Mouse (Mus musculus) kidney, postnatal 36 days (tissue): ENCODE measurements around the gene Ntrk3.

Source experiments
- DNase-seq, 2 experiments: peaks; one replicate each; pipeline ENCODE4 v3.0.0; 2021 to 2022; ENCODE audit warnings: mixed read lengths in 2 of 2

Ntrk3 gene

DNA sequence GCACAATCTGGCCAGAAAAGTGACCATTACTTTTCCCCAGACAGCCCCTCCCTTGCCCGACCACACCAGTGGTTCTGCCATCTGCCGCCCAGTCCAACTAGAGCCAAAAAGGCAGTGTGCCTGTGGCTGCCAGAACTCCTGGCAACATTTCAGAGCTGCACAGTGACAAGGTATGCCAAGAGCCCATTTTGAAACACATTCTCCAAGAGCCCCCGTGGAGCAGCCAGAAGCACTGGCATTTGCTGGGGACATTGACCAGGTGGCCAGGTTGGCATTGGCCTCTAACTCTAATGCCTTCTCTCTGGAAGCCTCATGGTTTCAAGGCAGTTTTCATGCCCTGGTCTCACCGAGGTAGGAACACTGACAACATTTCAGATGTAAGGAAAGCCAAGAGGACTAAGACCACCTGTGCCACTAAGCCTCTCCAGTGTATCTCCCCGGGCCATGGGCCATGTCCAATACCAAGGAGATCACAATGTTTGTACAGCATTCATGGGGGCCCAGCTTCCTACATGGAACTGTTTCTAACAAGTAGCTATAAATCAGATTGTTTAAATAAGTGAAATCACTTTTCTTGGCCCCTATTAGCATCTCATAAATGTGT, 218.9 kb downstream of the Ntrk3 start:
- DNase-seq, result peak in 1 of 2 experiments; percentile 1

- no peak for DNase-seq
Observed at GRCm38 (mm10) chr7:78515042-78515609, 222.7 kb downstream of the Ntrk3 start.

GRCm38 (mm10) chr7:78507032-78507611, 230.7 kb downstream of the Ntrk3 start:
- no peak for DNase-seq

DNA sequence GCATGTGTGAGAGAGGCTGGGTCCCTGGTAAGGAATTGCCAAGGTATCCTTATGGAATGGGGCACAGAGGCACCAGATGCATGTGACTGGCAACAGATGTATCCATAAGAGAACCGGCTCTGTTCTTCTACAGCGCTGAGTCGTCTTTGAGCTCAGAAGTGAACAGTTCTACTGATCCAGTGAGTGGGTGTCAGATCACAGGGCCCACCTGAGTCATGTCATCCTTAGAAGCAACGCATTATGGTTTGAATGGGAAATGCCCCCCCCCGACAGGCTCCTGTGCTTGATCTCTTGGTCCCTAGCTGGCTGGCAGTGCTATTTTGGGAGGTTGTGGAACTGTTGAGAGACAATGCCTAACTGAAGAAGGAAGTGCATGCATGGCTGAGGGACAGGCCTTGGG, 236.9 kb downstream of the Ntrk3 start:
- DNase-seq, result no peak

DNA sequence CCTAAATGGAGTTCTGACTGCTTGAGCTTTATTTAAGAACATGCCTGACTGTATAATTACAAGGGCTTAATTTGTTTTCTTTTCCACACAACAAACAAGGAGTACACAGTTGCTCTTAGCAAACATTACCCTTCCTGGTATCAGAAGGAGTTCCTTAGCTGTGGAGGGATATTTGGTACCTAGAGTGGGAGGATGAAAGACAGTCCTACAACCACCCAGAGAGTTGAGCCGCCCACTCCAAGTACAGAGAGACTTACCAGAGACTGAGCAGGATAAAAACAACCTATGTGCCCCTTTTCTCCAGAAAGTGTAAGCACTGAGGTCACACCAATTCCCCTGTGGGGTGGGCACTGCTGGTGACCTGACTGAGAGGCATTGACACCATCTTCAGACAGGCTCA, 237.8 kb downstream of the Ntrk3 start:
- no peak for DNase-seq

- no peak for DNase-seq
Observed at GRCm38 (mm10) chr7:78498356-78498755, 239.5 kb downstream of the Ntrk3 start.

- peak in 1 of 2 experiments; percentile 35 for DNase-seq
Observed at GRCm38 (mm10) chr7:78497819-78498218, 240.0 kb downstream of the Ntrk3 start.

DNA sequence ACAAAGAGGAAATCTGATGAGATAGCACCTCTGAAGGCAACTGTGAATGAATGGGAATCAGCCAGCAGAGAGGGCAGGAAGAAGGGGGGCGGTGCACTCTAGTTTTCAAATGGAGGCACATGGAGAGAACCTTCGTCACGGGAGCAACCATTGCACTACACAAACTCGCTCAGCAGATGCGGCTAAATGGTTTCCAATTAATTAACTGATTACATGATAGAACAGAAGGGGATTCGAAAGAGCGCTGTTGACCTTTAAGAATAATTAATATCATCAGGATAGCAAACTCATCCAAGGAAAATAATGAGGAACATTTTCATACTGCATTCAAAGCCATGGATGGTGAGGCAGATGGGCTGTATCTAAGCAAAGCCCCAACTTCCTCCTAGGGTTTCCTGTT, 244.2 kb downstream of the Ntrk3 start:
- no peak for DNase-seq

- peak; percentile 9 to 40 for DNase-seq
Observed at GRCm38 (mm10) chr7:78491176-78491575, 246.6 kb downstream of the Ntrk3 start.

DNA sequence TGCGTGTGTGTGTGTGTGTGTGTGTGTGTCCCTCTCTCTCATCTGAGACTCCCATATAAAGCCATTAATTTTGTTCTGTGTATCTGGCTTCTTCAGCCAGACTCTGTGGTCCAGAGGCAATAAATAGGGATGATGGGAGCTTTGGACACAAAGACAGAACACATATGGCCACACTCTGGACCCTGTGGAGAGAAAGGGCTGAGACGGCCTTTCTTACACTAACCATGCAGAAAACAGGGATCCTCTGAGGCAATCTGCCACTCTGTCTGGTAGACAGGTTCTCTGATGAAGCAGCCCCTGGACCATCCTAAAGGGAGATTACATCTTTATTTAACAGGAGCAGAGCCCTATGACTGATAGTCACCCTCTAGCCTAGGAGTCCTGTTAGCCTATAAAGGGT, 253.5 kb downstream of the Ntrk3 start:
- DNase-seq, result no peak

GRCm38 (mm10) chr7:78483729-78484128, 254.1 kb downstream of the Ntrk3 start:
- no peak for DNase-seq

GRCm38 (mm10) chr7:78483061-78483460, 254.8 kb downstream of the Ntrk3 start:
- DNase-seq, result peak; percentile 18 to 35

GRCm38 (mm10) chr7:78478881-78479280, 258.9 kb downstream of the Ntrk3 start:
- DNase-seq, result no peak

DNA sequence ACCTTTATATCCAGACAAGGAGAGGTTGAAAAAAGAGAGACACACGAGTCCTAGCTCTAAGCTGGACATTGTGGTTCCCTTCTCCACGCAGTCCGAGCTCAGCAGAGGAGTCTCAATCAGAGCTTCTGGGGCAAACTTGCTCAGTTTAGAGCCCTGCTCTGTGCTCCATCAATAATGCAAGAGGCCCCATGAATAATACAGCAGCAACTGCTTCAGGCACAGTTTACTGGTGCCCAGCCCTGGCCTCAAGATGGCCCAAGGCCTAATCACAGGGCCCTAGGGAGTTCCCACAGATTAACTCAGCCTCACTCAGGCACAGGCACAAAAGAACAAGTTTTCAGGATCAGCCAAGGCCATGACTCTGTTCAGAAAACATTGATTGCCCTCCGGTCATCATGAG, 266.1 kb downstream of the Ntrk3 start:
- DNase-seq, result no peak

DNA sequence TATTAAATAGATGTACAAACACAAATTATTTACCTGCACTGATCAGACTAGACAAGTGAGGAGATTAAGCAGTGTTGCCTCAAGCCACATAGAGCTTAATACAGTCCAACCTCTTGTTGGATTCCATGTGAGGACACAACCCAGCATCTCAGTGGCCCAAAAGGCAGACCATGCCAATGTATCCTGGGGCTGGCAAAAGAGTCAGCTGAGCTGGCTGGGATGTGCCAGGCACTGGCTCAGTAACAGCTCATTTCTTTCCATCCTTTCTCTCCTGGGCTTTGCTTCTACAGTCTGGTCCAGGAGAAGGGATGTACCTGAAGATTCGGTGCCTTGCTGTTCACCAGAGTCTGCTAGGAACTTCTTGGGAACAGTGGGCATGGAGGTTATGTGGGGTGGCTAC, 266.5 kb downstream of the Ntrk3 start:
- no peak for DNase-seq

DNA sequence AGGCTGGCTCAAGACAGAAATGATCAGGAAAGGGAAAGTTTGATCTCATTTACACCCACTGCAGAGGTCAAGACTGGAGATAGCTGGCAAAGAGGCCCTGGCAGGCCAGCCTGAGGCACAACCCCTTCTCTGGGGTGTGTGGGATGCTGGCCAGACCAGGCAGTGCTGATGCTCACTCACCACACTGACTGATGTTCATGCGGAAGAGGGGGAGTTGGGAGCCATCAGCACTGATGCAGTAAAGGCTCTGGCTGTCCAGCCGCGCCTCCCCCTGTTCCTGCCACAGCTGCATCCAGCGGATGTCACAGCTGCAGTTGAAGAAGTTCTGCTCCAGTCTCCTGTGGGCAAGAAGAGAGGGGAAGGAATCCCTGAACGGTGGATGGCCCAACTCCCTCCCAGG, 275.2 kb downstream of the Ntrk3 start:
- no peak for DNase-seq

DNA sequence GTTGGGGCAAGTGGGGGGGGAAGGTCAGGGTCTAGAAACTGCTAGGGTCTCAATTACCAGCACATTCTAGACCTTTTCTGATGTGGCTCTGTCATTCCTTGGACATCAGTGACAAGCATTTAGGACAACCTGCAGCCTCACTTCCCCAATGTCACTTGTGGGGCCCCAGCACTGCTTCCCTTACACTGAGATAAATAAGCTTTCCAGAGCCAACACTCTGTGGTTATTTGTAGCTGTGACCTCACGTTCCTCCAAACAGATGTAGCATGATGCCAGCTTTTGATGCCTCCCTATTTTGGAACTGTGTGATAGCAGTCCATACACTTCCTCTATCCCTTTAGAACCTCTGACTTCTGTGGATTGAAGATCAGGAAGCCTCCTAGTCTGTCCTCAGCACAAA, 278.8 kb downstream of the Ntrk3 start:
- DNase-seq, result no peak

GRCm38 (mm10) chr7:78451666-78452065, 286.1 kb downstream of the Ntrk3 start:
- DNase-seq, result no peak

- DNase-seq, result no peak
Observed at GRCm38 (mm10) chr7:78449909-78450592, 287.8 kb downstream of the Ntrk3 start.

DNA sequence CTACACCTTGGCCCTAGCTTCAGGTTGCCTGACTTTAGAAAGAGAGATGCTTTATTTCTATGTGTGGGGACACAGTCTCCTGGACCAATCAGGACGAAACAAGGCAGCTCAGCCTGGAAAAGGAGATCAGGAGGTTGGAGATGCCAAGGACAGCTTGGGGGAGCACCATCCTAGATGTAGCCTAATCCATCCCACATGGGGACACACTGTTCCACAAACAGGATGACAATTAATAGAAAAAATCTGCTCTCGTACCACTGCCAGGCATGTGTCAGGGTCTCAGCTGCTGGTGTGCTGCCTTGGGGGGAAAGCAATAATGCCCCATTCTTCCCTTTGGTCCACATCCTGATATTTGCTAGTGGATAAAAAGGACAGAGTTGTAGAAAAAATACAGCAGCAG, 289.0 kb downstream of the Ntrk3 start:
- DNase-seq, result no peak

- DNase-seq, result no peak
Observed at GRCm38 (mm10) chr7:78443373-78444036, 294.3 kb downstream of the Ntrk3 start.

- DNase-seq, result no peak
Observed at GRCm38 (mm10) chr7:78441706-78442105, 296.1 kb downstream of the Ntrk3 start.

DNA sequence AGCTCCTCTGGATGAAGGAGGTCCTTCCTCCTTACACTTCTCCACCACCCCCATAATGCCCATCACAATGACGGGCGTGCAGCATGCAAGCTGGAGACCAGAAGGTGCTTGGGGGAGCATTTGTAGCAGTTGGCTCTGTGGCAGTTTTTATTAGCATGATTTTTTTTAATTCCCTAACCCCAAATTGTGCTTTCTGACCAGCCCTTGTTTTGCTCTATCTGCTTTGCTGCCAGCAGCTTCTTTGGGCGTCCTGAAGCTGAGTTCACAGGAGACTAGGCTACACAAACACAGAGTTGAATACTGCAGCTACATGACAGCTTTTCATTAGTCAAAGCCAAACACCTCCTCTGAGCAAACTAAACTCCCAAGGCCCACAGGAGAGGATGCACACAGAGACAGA, 296.9 kb downstream of the Ntrk3 start:
- no peak for DNase-seq

DNA sequence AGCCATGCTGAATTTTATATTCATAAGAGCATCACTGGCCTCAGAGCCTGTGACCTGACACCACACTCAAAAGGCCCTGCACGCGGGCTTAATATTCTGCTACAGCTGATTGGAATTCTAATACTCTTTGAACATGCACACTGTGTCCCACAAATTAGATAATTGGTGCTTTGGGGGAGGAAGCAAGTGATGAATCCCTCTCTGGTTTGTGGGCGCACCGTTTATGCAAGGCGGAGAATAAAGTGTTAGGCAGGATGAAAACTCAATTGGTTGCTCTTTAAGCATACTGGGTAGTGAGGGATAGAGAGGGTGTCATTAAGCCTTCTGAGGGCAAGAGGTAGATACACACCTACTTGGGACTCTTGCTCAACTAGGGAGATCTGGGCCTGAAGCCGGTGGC, 297.3 kb downstream of the Ntrk3 start:
- DNase-seq, result no peak
